Mouse (Mus musculus) myocyte (in vitro differentiated cells): ENCODE results near the gene Orc2. TPM values are rescaled to one million over a fixed set of nuclear protein-coding genes. Genes with fewer than 3 reads are reported as not detected.

Source experiments
- H3K27me3 ChIP-seq: one replicate; pipeline ENCODE4 v1.6.1; 2011; ENCODE audit not compliant: control insufficient read depth, insufficient read depth, insufficient read length
- H3K36me3 ChIP-seq: one replicate; pipeline ENCODE4 v1.6.1; 2011; ENCODE audit not compliant: control insufficient read depth, insufficient read depth
- H3K4me2 ChIP-seq: one replicate; pipeline ENCODE4 v1.6.1; 2011; ENCODE audit warnings: low read depth, control low read depth
- H3K4me3 ChIP-seq: one replicate; pipeline ENCODE4 v1.5.1; 2011; ENCODE audit warnings: mild to moderate bottlenecking, control low read depth, moderate library complexity
- H3K79me2 ChIP-seq: one replicate; pipeline ENCODE4 v1.6.1; 2011; ENCODE audit not compliant: control insufficient read depth, insufficient read depth
- H3ac ChIP-seq: one replicate; pipeline ENCODE4 v1.6.1; 2011; ENCODE audit not compliant: control insufficient read depth, insufficient read length
- CEBPB ChIP-seq: IDR thresholded peaks from 2 replicates; pipeline ENCODE4 v1.6.1; 2011; ENCODE audit warnings: mild to moderate bottlenecking, moderate library complexity; ENCODE audit not compliant: poor library complexity, insufficient read depth, severe bottlenecking
- E2F4 ChIP-seq: IDR thresholded peaks from one replicate; pipeline ENCODE4 v1.6.1; 2011; ENCODE audit warnings: mild to moderate bottlenecking, control low read depth, moderate library complexity; ENCODE audit not compliant: insufficient read depth
- MAX ChIP-seq: IDR thresholded peaks from one replicate; pipeline ENCODE4 v1.6.1; 2011; ENCODE audit warnings: low read depth, mild to moderate bottlenecking, control low read depth
- MYOD1 ChIP-seq, 3 experiments: IDR thresholded peaks; one replicate each; pipeline ENCODE4 v1.6.1; 2011; ENCODE audit warnings: control low read depth in 2 of 3, low read depth in 2 of 3, mild to moderate bottlenecking in 2 of 3, moderate library complexity in 1 of 3; ENCODE audit not compliant: insufficient read length in 2 of 3, control insufficient read depth in 1 of 3
- MYOG ChIP-seq, 3 experiments: IDR thresholded peaks; one replicate each; pipeline ENCODE4 v1.6.1; 2011; ENCODE audit warnings: control low read depth in 2 of 3, low read depth in 2 of 3, mild to moderate bottlenecking in 2 of 3; ENCODE audit not compliant: insufficient read length in 2 of 3, control insufficient read depth in 1 of 3, insufficient read depth in 1 of 3
- POLR2A ChIP-seq: IDR thresholded peaks from one replicate; pipeline ENCODE4 v1.6.1; 2011; ENCODE audit warnings: low read depth, mild to moderate bottlenecking, control low read depth, moderate library complexity; ENCODE audit not compliant: insufficient read length
- POLR2AphosphoS2 ChIP-seq: IDR thresholded peaks from one replicate; pipeline ENCODE4 v1.6.1; 2011; ENCODE audit warnings: low read depth, control low read depth; ENCODE audit not compliant: insufficient read length
- REST ChIP-seq: IDR thresholded peaks from one replicate; pipeline ENCODE4 v1.6.1; 2011; ENCODE audit warnings: mild to moderate bottlenecking, control low read depth, moderate library complexity; ENCODE audit not compliant: insufficient read depth, insufficient read length
- SRF ChIP-seq: IDR thresholded peaks from one replicate; pipeline ENCODE4 v1.6.1; 2011; ENCODE audit warnings: low read depth; ENCODE audit not compliant: control insufficient read depth, insufficient read length
- TCF12 ChIP-seq: IDR thresholded peaks from one replicate; pipeline ENCODE4 v1.6.1; 2011; ENCODE audit warnings: mild to moderate bottlenecking, control low read depth; ENCODE audit not compliant: poor library complexity, insufficient read depth, severe bottlenecking
- TCF3 ChIP-seq: IDR thresholded peaks from one replicate; pipeline ENCODE4 v1.6.1; 2011; ENCODE audit warnings: low read depth, control low read depth; ENCODE audit not compliant: insufficient read length
- USF1 ChIP-seq: IDR thresholded peaks from one replicate; pipeline ENCODE4 v1.6.1; 2011; ENCODE audit warnings: low read depth, mild to moderate bottlenecking, control low read depth, moderate library complexity
- polyA plus RNA-seq: library from polyadenylated mRNA; unstranded; fragments of >200 nt; fragmentation: generic; extraction: Trizol; gene quantifications from one replicate; pipeline ENCODE4 v1.2.1, GENCODE M21; 2012; ENCODE audit warnings: missing spikeins

Gene Orc2
- polyA plus RNA-seq, 1 experiment = 11.5 TPM

- Histone ChIP-seq H3K4me3 (no peak overlapping the region), H3K36me3 (peaks cover 67% of the 10 kb centered on the region), H3K4me2 (no peak overlapping the region), H3ac (no peak overlapping the region), H3K27me3 (no peaks in the 10 kb centered on the region), H3K79me2 (peaks cover 64% of the 10 kb centered on the region)
- TF ChIP-seq MAX (no peak), MYOD1 (IDR thresholded peaks at IDR 0.05; ENCODE audit: control insufficient read depth in 1 of 3, insufficient read length in 2 of 3, low read depth in 2 of 3) (no peak), TCF3 (no peak), CEBPB (no peak), TCF12 (no peak), POLR2AphosphoS2 (no peak)
Measured at GRCm38 (mm10) chr1:58420032-58420431, 84.9 kb downstream of the Orc2 start.

DNA sequence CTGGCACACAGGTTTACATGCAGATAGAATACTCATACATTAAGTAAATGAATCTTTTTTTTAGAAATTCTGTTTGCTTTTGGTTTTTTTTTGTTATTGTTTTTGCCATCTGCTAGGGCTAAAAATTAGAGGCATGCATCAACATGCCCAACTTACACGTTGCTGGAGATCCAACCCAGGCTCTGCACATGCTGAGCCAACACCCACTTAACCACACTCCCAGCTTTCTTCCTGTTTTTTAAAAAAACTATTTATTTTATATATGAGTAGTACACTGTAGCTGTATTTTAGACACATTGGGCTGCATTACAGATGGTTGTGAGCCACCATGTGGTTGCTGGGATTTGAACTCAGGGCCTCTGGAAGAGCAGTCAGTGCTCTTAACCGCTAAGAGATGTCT is 88.9 kb downstream of the Orc2 start:
- Histone ChIP-seq H3K36me3 (peaks cover 97% of the 10 kb centered on the region), H3K4me2 (no peak overlapping the region), H3ac (no peak overlapping the region), H3K27me3 (no peaks in the 10 kb centered on the region), H3K4me3 (no peak overlapping the region), H3K79me2 (peaks cover 38% of the 10 kb centered on the region)
- no peak for TF ChIP-seq MAX
- no peak for TF ChIP-seq SRF
- no peak for TF ChIP-seq POLR2AphosphoS2
- no peak for TF ChIP-seq E2F4
- no peak for TF ChIP-seq TCF12
- no peak for TF ChIP-seq MYOD1 (IDR thresholded peaks at IDR 0.05; ENCODE audit: control insufficient read depth in 1 of 3, insufficient read length in 2 of 3, low read depth in 2 of 3)
- no peak for TF ChIP-seq REST
- no peak for TF ChIP-seq USF1
- TF ChIP-seq MYOG (IDR thresholded peaks at IDR 0.05; ENCODE audit: control insufficient read depth in 1 of 3, insufficient read depth in 1 of 3, insufficient read length in 2 of 3, low read depth in 2 of 3) = no peak
- TF ChIP-seq POLR2A = no peak
- TF ChIP-seq TCF3 = no peak

DNA sequence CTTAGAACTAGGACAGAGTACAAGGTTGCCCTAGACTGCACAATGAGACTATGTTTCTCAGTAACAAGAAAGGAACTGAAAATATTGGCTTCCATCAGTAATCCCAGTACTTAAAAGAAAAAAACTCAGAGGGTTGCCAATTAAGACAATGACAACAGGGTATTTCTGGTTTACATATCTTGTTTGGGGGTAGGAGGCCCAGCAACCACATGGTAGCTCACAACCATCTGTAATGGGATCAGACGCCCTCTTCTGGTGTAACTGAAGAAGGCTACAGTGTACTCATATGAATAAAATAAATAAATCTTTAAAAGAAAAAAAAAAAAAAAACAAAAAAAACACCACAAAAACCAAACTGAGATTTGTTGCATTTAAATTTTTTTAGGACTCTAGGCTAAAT is 89.5 kb downstream of the Orc2 start:
- Histone ChIP-seq H3K36me3 (peaks cover 97% of the 10 kb centered on the region), H3K4me3 (no peak overlapping the region)
- no peak for TF ChIP-seq CEBPB
- no peak for TF ChIP-seq POLR2A
- TF ChIP-seq TCF12 = no peak
- no peak for TF ChIP-seq TCF3
- no peak for TF ChIP-seq POLR2AphosphoS2
- TF ChIP-seq MYOG (IDR thresholded peaks at IDR 0.05; ENCODE audit: control insufficient read depth in 1 of 3, insufficient read depth in 1 of 3, insufficient read length in 2 of 3, low read depth in 2 of 3) = no peak
- TF ChIP-seq REST = no peak
- TF ChIP-seq MYOD1 (IDR thresholded peaks at IDR 0.05; ENCODE audit: control insufficient read depth in 1 of 3, insufficient read length in 2 of 3, low read depth in 2 of 3) = no peak
- TF ChIP-seq SRF = no peak
- TF ChIP-seq MAX = no peak
- TF ChIP-seq USF1 = no peak
- no peak for TF ChIP-seq E2F4

More for the DNA sequence above, 89.5 kb downstream of the Orc2 start:
- H3K4me2 ChIP-seq = no peak overlapping the region
- H3K27me3 ChIP-seq = no peaks in the 10 kb centered on the region
- H3ac ChIP-seq = no peak overlapping the region
- peaks cover 32% of the 10 kb centered on the region for H3K79me2 ChIP-seq

Other genes starting within 250 kb of the Orc2 start
- not detected for gene Aox2, start 226.8 kb downstream of the Orc2 start, polyA plus RNA-seq
- 34.7 TPM for gene Bzw1, start 112.2 kb downstream of the Orc2 start, polyA plus RNA-seq
- 19.4 TPM for gene Clk1, start 81.0 kb downstream of the Orc2 start, polyA plus RNA-seq
- 30.0 TPM for gene Nif3l1, start 60.0 kb downstream of the Orc2 start, polyA plus RNA-seq
- 45.8 TPM for gene Ppil3, start 59.6 kb downstream of the Orc2 start, polyA plus RNA-seq
- gene Fam126b, start 81.2 kb upstream of the Orc2 start, polyA plus RNA-seq = 1.1 TPM
- gene Ndufb3, start 81.3 kb upstream of the Orc2 start, polyA plus RNA-seq = 130 TPM
- gene Als2cr12, start 190.9 kb upstream of the Orc2 start, polyA plus RNA-seq = 0.07 TPM
- 19.7 TPM for gene Cflar, start 206.4 kb upstream of the Orc2 start, polyA plus RNA-seq